Mouse (Mus musculus) embryonic facial prominence, embryonic 14.5 days (tissue): Measurements from ENCODE around the gene Rtraf. TPM values are rescaled to one million over a fixed set of nuclear protein-coding genes. Genes with fewer than 3 reads are reported as not detected.
"Not testable (repeated sequence)": the region's sequence is repeated elsewhere in the genome, so short reads cannot be mapped to it uniquely, and the experiment has no call there.

Experiments used
- ATAC-seq: fragments of 200-750 bp; cut with Nextera tagmentation; 2 replicates; pipeline ENCODE4 v1.8.0; 2017; ENCODE audit warnings: low read depth, moderate number of reproducible peaks, moderate TSS enrichment
- DNase-seq: peaks from one replicate; pipeline ENCODE4 v3.0.0-alpha.2; 2015; ENCODE audit warnings: low spot score
- H3K27ac ChIP-seq: fragments of 300-500 bp; sonication (generic); replicated peaks from 2 replicates; pipeline ENCODE4 v1.5.1; 2014; ENCODE audit warnings: low read depth, mild to moderate bottlenecking, low read length, moderate library complexity
- H3K27me3 ChIP-seq: fragments of 300-500 bp; sonication (generic); replicated peaks from 2 replicates; pipeline ENCODE4 v1.6.1; 2014; ENCODE audit warnings: low read length; ENCODE audit not compliant: control insufficient read depth, insufficient read depth
- H3K36me3 ChIP-seq: fragments of 300-500 bp; sonication (generic); 2 replicates; pipeline ENCODE4 v1.6.1; 2014; ENCODE audit warnings: low read length, mixed read lengths; ENCODE audit not compliant: control insufficient read depth, insufficient read depth
- H3K4me1 ChIP-seq: fragments of 300-500 bp; sonication (generic); 2 replicates; pipeline ENCODE4 v1.6.1; 2014; ENCODE audit warnings: antibody characterized with exemption, low read length; ENCODE audit not compliant: control insufficient read depth, insufficient read depth
- H3K4me2 ChIP-seq: fragments of 300-500 bp; sonication (generic); 2 replicates; pipeline ENCODE4 v1.6.1; 2014; ENCODE audit warnings: low read depth, mild to moderate bottlenecking, low read length, moderate library complexity, mixed read lengths
- H3K4me3 ChIP-seq: fragments of 300-500 bp; sonication (generic); 2 replicates; pipeline ENCODE4 v1.5.1; 2014; ENCODE audit warnings: low read depth, mild to moderate bottlenecking, low read length
- H3K9ac ChIP-seq: fragments of 300-500 bp; sonication (generic); 2 replicates; pipeline ENCODE4 v1.6.1; 2014; ENCODE audit warnings: low read depth, mild to moderate bottlenecking, low read length, moderate library complexity, mixed read lengths
- H3K9me3 ChIP-seq: fragments of 300-500 bp; sonication (generic); 2 replicates; pipeline ENCODE4 v1.6.1; 2016; ENCODE audit warnings: low read length; ENCODE audit not compliant: control insufficient read depth
- WGBS: fragments of 180-500 bp; shearing (Covaris S2); extraction: QIAGEN DNeasy Blood & Tissue Kit; methylation state at CpG from one replicate; pipeline ENCODE4 v1.1.7; 2014; 5-methylcytosine and 5-hydroxymethylcytosine counted together
- polyA plus RNA-seq: library from polyadenylated mRNA; unstranded; fragments of >200 nt; fragmentation: Nextera tagmentation; extraction: Ambion mirVana; gene quantifications from 2 replicates; pipeline ENCODE4 v1.2.1, GENCODE M21; 2014

Rtraf gene
- polyA plus RNA-seq, result 255 and 258 TPM in 2 replicates

DNA sequence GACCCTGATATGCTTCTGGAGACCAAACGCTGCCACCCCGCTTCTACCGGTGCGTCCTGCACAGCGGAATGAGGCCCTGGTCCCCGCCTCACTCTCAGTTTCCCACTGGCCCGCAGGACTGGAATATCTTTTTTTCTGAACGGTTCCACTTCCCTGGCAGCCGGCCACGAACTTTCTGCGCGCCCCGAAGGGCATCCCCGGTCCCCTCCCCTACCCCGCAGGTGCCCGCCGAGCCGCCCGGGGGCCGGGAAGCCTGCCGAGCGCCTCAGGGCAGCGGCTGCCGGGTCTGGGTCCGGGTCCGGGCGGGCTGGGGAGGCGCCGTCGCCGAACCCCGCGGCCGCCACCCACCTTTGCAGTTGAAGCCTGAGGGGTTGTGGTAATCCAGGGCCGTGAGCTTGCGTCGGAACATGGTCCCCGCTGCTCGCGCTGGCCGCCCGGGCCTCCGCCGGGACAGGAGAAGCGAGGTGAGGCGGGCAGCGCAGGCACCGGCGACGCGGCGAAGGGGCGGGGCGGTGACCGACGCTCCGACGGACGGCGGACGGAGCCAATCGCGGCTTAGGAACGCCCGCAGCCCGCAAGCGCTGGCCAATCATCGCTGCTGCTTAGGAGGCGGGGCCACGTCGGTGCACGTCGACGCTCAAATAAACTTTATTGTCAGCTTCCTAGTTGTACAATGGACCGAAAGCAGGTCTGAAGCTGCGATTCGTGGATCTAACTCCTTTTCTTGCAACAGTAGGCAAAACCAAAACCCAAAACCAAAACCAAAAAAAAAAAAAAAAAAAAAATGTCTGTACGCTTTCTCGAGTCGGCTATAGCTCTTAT is at the start of gene Rtraf:
TSS of gene Rtraf (minus strand) at position 504 of the 822 bp plus-strand sequence.
- Histone ChIP-seq H3K4me2 (peak within 1 kb of the TSS; percentile 85), H3K9me3 (0 out of 2 replicates have a peak, but pooled peaks cover 4% of the 10 kb centered on the region), H3K4me3 (peak within 1 kb of the TSS; percentile 97), H3K27me3 (no peaks in the 10 kb centered on the region), H3K4me1 (peaks cover 5% of the 10 kb centered on the region), H3K9ac (peak within 1 kb of the TSS; percentile 94), H3K27ac (peak within 1 kb of the TSS; percentile 82), H3K36me3 (peaks cover 32% of the 10 kb centered on the region)
- DNase-seq (peak; percentile 98), ATAC-seq (peak; percentile 98)
- under 1% methylated on average over 73 of the region's 80 CpGs for WGBS

DNA sequence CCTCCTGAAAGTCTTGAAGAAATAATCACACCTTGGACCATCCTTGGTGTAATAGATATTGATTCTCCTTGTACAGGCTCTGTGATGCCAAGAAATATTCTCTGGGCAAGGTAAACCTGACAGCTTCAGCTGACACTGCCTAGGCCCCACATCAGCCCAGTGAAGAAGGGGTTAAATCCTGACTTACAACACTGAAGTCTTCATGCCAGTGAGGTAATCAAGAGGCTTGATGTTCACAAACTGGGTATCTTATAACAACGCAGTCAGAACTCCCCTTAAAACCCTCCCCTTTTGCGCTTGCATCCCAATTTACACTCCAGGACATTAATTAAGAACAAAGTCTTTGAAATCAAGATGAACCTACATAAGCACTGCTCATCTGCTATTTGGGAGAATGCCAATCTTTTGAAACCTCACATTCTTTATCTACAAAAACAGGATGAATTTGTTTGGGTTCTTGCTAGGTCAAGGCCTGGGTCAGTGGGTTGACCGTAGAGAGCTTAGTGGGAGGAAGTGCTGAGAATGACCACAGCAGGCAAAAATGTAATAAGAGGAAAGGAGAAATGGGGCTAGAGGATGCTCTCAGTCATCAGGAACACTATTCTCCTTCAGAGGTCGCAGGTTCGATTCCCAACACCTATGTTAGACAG is 43.8 kb upstream of the Rtraf start:
- Histone ChIP-seq H3K9me3 (no peaks in the 10 kb centered on the region), H3K27ac (no peak overlapping the region), H3K4me1 (no peaks in the 10 kb centered on the region), H3K4me3 (no peak overlapping the region), H3K36me3 (no peaks in the 10 kb centered on the region), H3K27me3 (no peaks in the 10 kb centered on the region), H3K4me2 (no peak overlapping the region), H3K9ac (no peak overlapping the region)
- no peak for ATAC-seq
- no peak for DNase-seq
- 60% methylated on average over 5 of the region's 5 CpGs for WGBS

DNA sequence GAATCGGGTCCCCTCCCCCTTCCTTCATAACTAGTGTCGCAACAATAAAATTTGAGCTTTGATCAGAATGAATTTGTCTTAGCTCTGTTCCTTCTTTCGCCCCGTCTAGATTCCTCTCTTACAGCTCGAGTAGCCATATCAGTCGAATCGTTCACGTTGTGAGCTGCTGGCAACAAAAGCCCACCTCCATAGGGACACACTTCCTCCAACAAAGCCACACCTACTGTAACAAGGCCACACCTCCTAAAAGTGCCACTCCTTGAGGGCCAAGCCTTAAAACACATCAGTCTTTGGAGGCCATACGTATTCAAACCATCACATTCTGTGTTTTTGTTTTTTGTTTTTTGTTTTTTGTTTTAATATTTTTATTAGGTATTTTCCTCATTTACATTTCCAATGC is 41.5 kb upstream of the Rtraf start:
- DNase-seq, H3K27me3 ChIP-seq, H3K36me3 ChIP-seq, H3K4me3 ChIP-seq, H3K9me3 ChIP-seq, H3K9ac ChIP-seq, H3K27ac ChIP-seq, H3K4me2 ChIP-seq, ATAC-seq, H3K4me1 ChIP-seq: not testable (repeated sequence)
- WGBS, result 82% methylated on average over 9 of the region's 9 CpGs

DNA sequence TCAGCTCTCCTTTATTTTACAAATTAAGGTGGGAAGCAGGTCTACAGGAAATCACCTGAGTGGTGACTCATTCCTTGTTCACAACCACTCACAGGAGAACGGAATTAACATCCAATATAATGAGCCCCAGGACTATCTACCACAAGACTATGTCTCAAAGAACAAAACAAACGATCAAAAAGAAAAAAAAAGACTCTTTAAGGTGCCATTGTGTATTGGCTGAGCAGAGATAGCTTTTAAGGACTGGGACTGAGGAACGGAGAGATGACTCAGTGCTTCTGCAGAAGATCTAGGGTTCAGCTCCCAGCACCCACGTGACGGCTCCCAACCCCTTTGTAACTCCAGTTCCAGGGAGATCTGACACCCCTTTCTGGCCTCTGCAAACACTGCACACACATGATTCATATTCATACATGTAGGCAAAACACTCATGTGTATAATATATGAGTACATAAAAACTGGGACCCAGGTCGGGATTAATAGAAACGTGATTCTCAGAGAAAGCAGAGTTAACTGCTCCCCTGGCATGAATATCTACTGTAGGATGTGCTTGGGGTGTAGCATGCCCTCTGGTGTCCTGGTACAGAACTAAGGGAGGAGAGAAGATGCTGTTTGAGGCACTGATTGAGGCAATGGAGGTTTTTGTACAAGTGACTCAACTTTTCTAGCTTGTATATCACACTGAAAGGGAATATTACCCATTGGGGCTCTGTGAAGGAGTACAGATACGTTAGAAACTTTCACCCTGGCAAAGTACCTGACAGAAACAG is 37.9 kb upstream of the Rtraf start:
- WGBS, result 87% methylated on average over 8 of the region's 8 CpGs
- no peaks in the 10 kb centered on the region for H3K36me3 ChIP-seq
- ATAC-seq, result no peak

DNA sequence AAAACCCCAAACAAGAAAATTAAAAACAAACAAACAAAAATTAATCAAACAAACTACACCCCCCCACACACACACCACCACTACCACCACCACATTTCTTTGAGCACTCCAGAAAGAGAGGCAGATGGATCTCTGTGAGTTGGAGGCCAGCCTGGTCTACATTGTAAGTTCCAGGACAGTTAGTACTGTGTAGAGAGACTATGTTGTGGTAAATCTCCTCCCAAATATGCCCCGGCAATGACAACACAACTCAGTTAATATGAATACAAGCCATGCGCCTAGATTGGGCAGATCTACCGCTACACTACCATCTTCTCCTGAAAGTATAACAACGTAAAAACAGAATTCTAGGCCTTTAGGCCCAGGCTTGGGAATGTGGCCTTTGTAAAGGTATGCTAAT is 36.7 kb upstream of the Rtraf start:
- Histone ChIP-seq H3K27me3 (no peaks in the 10 kb centered on the region), H3K4me3 (no peak overlapping the region), H3K27ac (no peak overlapping the region), H3K36me3 (no peaks in the 10 kb centered on the region), H3K9me3 (0 out of 2 replicates have a peak, but pooled peaks cover 3% of the 10 kb centered on the region), H3K4me2 (no peak overlapping the region), H3K4me1 (no peaks in the 10 kb centered on the region), H3K9ac (no peak overlapping the region)
- WGBS, result 91% methylated on average over 4 of the region's 4 CpGs
- no peak for ATAC-seq
- no peak for DNase-seq

More for the DNA sequence above, 37.9 kb upstream of the Rtraf start:
- H3K27ac ChIP-seq, result no peak overlapping the region
- no peak overlapping the region for H3K4me2 ChIP-seq
- H3K27me3 ChIP-seq, result no peaks in the 10 kb centered on the region
- no peaks in the 10 kb centered on the region for H3K4me1 ChIP-seq
- H3K4me3 ChIP-seq, result no peak overlapping the region
- no peak overlapping the region for H3K9ac ChIP-seq
- no peak for DNase-seq
- 0 out of 2 replicates have a peak, but pooled peaks cover 2% of the 10 kb centered on the region for H3K9me3 ChIP-seq

DNA sequence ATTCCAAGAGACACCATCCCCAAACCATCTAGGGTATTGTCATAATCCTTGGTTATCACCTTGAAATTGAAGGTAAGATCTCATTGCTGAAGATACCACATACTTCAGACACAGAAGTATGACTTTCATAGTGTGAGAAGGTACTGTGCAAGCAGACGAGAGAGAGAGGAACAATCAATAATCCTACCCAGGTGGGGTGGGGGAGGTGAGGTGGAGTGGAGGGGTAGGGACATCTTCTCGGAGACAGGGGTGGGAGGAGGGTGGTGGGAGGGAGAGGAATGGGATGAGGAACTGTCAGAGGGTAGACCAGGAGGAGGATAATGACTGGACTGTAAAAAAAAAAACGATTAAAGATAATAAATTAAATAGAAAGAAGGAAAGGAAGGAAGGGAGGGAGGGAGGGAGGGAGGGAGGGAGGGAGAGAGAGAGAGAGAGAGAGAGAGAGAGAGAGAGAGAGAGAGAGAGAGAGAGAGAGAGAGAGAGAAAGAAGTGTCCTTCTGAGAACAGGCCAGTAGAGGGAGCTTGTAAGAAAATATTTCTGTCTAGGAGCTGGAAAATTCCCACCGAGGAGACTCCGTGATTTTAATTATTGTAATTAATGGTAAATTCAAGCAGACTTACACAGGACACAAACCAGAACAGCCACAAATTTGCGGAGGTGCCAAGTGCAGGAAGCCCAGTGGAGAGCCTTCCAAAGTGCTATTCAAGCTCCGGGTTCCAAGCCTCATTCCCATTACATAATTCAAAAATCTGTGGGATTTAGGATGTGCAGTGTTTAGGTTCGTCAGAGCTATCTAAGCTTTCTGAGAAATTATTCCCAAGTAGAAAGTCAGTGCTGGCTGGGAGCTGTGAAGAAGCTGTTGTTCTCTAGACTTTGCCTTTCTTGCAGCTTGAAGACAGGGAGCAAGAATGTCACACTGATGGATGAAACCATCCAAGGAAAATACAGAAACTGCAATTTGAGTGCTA is 35.5 kb upstream of the Rtraf start:
- H3K4me3 ChIP-seq, result no peak overlapping the region
- DNase-seq, result peak; percentile 53
- 41% methylated on average over 8 of the region's 8 CpGs for WGBS

DNA sequence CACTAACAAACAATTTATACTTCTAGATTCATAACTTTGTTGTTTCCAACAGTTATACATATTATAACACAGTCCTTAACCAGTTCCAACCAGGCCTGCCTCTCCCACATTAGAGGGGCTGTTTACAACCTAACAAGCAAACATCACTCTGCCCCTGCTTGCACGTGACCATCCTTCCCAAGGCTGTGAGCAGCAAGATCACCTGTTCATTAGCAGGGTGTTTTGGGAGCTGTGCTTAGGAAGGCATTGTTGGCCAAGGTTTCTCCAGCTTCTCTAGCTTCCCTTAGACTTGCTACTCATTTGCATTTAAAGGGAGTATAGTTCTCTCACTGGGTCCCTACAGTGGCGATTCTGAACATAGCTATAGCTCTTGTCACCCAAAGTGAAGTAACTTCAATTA is 34.7 kb upstream of the Rtraf start:
- Histone ChIP-seq H3K27me3 (no peaks in the 10 kb centered on the region), H3K4me2 (no peak overlapping the region), H3K36me3 (no peaks in the 10 kb centered on the region), H3K4me1 (no peaks in the 10 kb centered on the region), H3K4me3 (no peak overlapping the region), H3K9me3 (0 out of 2 replicates have a peak, but pooled peaks cover 3% of the 10 kb centered on the region), H3K9ac (no peak overlapping the region), H3K27ac (no peak overlapping the region)
- 80% methylated on average over 2 of the region's 2 CpGs for WGBS
- ATAC-seq (no peak), DNase-seq (no peak)

More for the DNA sequence above, 35.5 kb upstream of the Rtraf start:
- H3K9me3 ChIP-seq, result 0 out of 2 replicates have a peak, but pooled peaks cover 3% of the 10 kb centered on the region
- no peaks in the 10 kb centered on the region for H3K27me3 ChIP-seq
- ATAC-seq, result no peak
- H3K4me1 ChIP-seq, result no peaks in the 10 kb centered on the region
- no peak overlapping the region for H3K9ac ChIP-seq
- no peak overlapping the region for H3K4me2 ChIP-seq
- H3K27ac ChIP-seq, result no peak overlapping the region
- no peaks in the 10 kb centered on the region for H3K36me3 ChIP-seq
